Mouse (Mus musculus) CH12.LX (cell line): ENCODE results near the gene Iqschfp. TPM values are rescaled to one million over a fixed set of nuclear protein-coding genes. Genes with fewer than 3 reads are reported as not detected.

Experiments
- DNase-seq: peaks from one replicate; pipeline ENCODE4 v3.0.0-alpha.2; 2013; ENCODE audit errors: extremely low read depth
- H3K27ac ChIP-seq: 2 replicates; pipeline ENCODE4 v1.5.1; 2012; ENCODE audit warnings: low read depth, mild to moderate bottlenecking, control low read depth, moderate library complexity; ENCODE audit not compliant: insufficient read depth
- H3K27me3 ChIP-seq: replicated peaks from 2 replicates; pipeline ENCODE3; 2012; ENCODE audit warnings: inconsistent platforms
- H3K36me3 ChIP-seq, 2 experiments: replicated peaks in 1 of 2; 2 replicates each; pipeline versions ENCODE3 to v1.6.1; 2012; ENCODE audit warnings: inconsistent platforms in 1 of 2, low read length in 1 of 2, mild to moderate bottlenecking in 1 of 2, mixed read lengths in 1 of 2, moderate library complexity in 1 of 2; ENCODE audit not compliant: control insufficient read depth in 1 of 2, insufficient read depth in 1 of 2
- H3K4me1 ChIP-seq, 2 experiments: 2 replicates each; pipeline ENCODE4 v1.6.1; 2012; ENCODE audit warnings: inconsistent platforms in 1 of 2, moderate library complexity in 1 of 2; ENCODE audit not compliant: insufficient read depth in 2 of 2, control insufficient read depth in 1 of 2
- H3K4me2 ChIP-seq: 2 replicates; pipeline ENCODE4 v1.6.1; 2012; ENCODE audit warnings: low read depth, mild to moderate bottlenecking, control low read depth; ENCODE audit not compliant: poor library complexity, insufficient read depth, severe bottlenecking
- H3K4me3 ChIP-seq, 3 experiments: fragments of 150-350 bp in 1 of 3; sonication (generic) in 1 of 3; replicated peaks in 1 of 3; 2 replicates each; pipeline versions ENCODE3 to v1.5.1; 2011 to 2012; ENCODE audit warnings: low read depth in 2 of 3, low read length in 2 of 3, mild to moderate bottlenecking in 2 of 3, moderate library complexity in 2 of 3, control low read depth in 1 of 3, improper control_type of control experiment in 1 of 3, inconsistent platforms in 1 of 3, mixed read lengths in 1 of 3; ENCODE audit not compliant: poor library complexity in 1 of 3
- H3K79me2 ChIP-seq: replicated peaks from 2 replicates; pipeline ENCODE4 v1.6.1; 2012; ENCODE audit warnings: mild to moderate bottlenecking, moderate library complexity; ENCODE audit not compliant: control insufficient read depth, poor library complexity, insufficient read depth, severe bottlenecking; ENCODE audit errors: extremely low read depth
- H3K9ac ChIP-seq: 2 replicates; pipeline ENCODE4 v1.6.1; 2012; ENCODE audit warnings: low read depth, mild to moderate bottlenecking, control low read depth, moderate library complexity; ENCODE audit not compliant: insufficient read depth
- H3K9me3 ChIP-seq: replicated peaks from 2 replicates; pipeline ENCODE3; 2012; ENCODE audit warnings: low read length, inconsistent platforms, mixed read lengths
- BHLHE40 ChIP-seq: IDR thresholded peaks from 2 replicates; pipeline ENCODE4 v1.6.1; 2011; ENCODE audit warnings: mild to moderate bottlenecking, low read depth, low read length, improper control_type of control experiment
- CHD1 ChIP-seq: IDR thresholded peaks from 2 replicates; pipeline ENCODE4 v1.6.1; 2012; ENCODE audit warnings: low read depth, low read length, improper control_type of control experiment, inconsistent platforms
- CHD2 ChIP-seq: IDR thresholded peaks from 2 replicates; pipeline ENCODE4 v1.6.1; 2011; ENCODE audit warnings: low read length, improper control_type of control experiment
- CTCF ChIP-seq, 2 experiments: IDR thresholded peaks in 1 of 2; conservative IDR thresholded peaks in 1 of 2; 2 replicates each; pipeline ENCODE4 v1.5.1; 2011 to 2012; ENCODE audit warnings: low read depth in 2 of 2, low read length in 2 of 2, improper control_type of control experiment in 1 of 2, inconsistent platforms in 1 of 2, mild to moderate bottlenecking in 1 of 2, moderate library complexity in 1 of 2
- ELF1 ChIP-seq: IDR thresholded peaks from 2 replicates; pipeline ENCODE4 v1.6.1; 2014; ENCODE audit warnings: low read depth, mild to moderate bottlenecking, inconsistent platforms, low read length, improper control_type of control experiment
- JUN ChIP-seq: IDR thresholded peaks from 2 replicates; pipeline ENCODE4 v1.6.1; 2011; ENCODE audit warnings: low read depth, mild to moderate bottlenecking, low read length, improper control_type of control experiment, moderate library complexity; ENCODE audit not compliant: insufficient read depth
- JUND ChIP-seq: conservative IDR thresholded peaks from 2 replicates; pipeline ENCODE4 v1.6.1; 2011; ENCODE audit warnings: low read depth, low read length, improper control_type of control experiment
- KAT2A ChIP-seq: IDR thresholded peaks from 2 replicates; pipeline ENCODE4 v1.6.1; 2012; ENCODE audit warnings: low read length, improper control_type of control experiment, inconsistent platforms; ENCODE audit not compliant: insufficient replicate concordance
- MAFK ChIP-seq: IDR thresholded peaks from 2 replicates; pipeline ENCODE4 v1.6.1; 2011; ENCODE audit warnings: low read length, improper control_type of control experiment; ENCODE audit not compliant: insufficient replicate concordance
- MAZ ChIP-seq: IDR thresholded peaks from 2 replicates; pipeline ENCODE4 v1.6.1; 2012; ENCODE audit warnings: low read depth, mild to moderate bottlenecking, inconsistent platforms, low read length, improper control_type of control experiment, moderate library complexity
- MEF2A ChIP-seq: IDR thresholded peaks from 2 replicates; pipeline ENCODE4 v1.6.1; 2014; ENCODE audit warnings: low read depth, mild to moderate bottlenecking, inconsistent platforms, low read length, improper control_type of control experiment, borderline replicate concordance
- PAX5 ChIP-seq: IDR thresholded peaks from 2 replicates; pipeline ENCODE4 v1.6.1; 2012; ENCODE audit warnings: low read length, inconsistent platforms, mixed read lengths
- POLR2AphosphoS2 ChIP-seq: IDR thresholded peaks from 2 replicates; pipeline ENCODE4 v1.6.1; 2011; ENCODE audit warnings: low read depth, low read length, improper control_type of control experiment
- SMC3 ChIP-seq: IDR thresholded peaks from 2 replicates; pipeline ENCODE4 v1.6.1; 2011; ENCODE audit warnings: low read depth, low read length, improper control_type of control experiment
- TCF12 ChIP-seq: IDR thresholded peaks from 2 replicates; pipeline ENCODE4 v1.6.1; 2014; ENCODE audit warnings: low read depth, mild to moderate bottlenecking, inconsistent platforms, low read length, improper control_type of control experiment
- USF1 ChIP-seq: IDR thresholded peaks from 2 replicates; pipeline ENCODE4 v1.6.1; 2014; ENCODE audit warnings: low read depth, mild to moderate bottlenecking, inconsistent platforms, low read length, improper control_type of control experiment
- USF2 ChIP-seq: conservative IDR thresholded peaks from 2 replicates; pipeline ENCODE4 v1.6.1; 2011; ENCODE audit warnings: low read depth, low read length, improper control_type of control experiment
- ZC3H11A ChIP-seq: IDR thresholded peaks from 2 replicates; pipeline ENCODE4 v1.6.1; 2012; ENCODE audit warnings: low read depth, mild to moderate bottlenecking, inconsistent platforms, low read length, improper control_type of control experiment
- ZKSCAN1 ChIP-seq: IDR thresholded peaks from 2 replicates; pipeline ENCODE4 v1.6.1; 2012; ENCODE audit warnings: low read depth, inconsistent platforms, low read length, improper control_type of control experiment, borderline replicate concordance
- ZNF384 ChIP-seq: IDR thresholded peaks from 2 replicates; pipeline ENCODE4 v1.6.1; 2012; ENCODE audit warnings: low read depth, low read length, improper control_type of control experiment, inconsistent platforms
- dilution Hi-C: fragments of 300-500 bp; cut with MboI; formaldehyde crosslinking; loops from 2 replicates; pipeline ENCODE4 v1.14.3; 2020; ENCODE audit warnings: low sequenced_read_pairs; ENCODE audit not compliant: extremely low pct_unique_long_range_greater_than_20kb, extremely low pct_ligation_motif_present
- in situ Hi-C: fragments of 300-500 bp; cut with MboI; formaldehyde crosslinking; loops from 3 replicates; pipeline ENCODE4 v1.14.3; 2019; ENCODE audit warnings: low sequenced_read_pairs, low pct_ligation_motif_present, low pct_unique_long_range_greater_than_20kb, mixed read lengths
- polyA plus RNA-seq: library from polyadenylated mRNA; unstranded; fragments of >175 nt; gene quantifications from 2 replicates; pipeline ENCODE4 v1.2.1, GENCODE M21; 2012; ENCODE audit warnings: low read depth; ENCODE audit not compliant: insufficient read length
- total RNA-seq, 2 experiments: library from RNA; depleted of rRNA; stranded (reverse); fragments of 300-350 nt in 1 of 2; fragments of >200 nt in 1 of 2; gene quantifications; 2 replicates each; pipeline ENCODE4 v1.2.3; 2012 to 2014

Iqschfp gene
- total and polyA plus RNA-seq, 3 experiments, result 0.13 to 0.25 TPM; not detected in 1

- in situ Hi-C loops, result no loop called here
- H3K4me2 ChIP-seq, result no peak overlapping the region
- H3K9me3 ChIP-seq, result no peaks in the 10 kb centered on the region
- H3K4me1 ChIP-seq, result no peaks in the 10 kb centered on the region
- H3K27ac ChIP-seq, result no peak overlapping the region
- TF ChIP-seq ELF1, result no peak
- no peak for TF ChIP-seq CTCF (conservative IDR thresholded peaks at IDR 0.05 in 1 of 2, IDR thresholded peaks at IDR 0.05 in 1 of 2; ENCODE audit: low read depth in 2 of 2, low read length in 2 of 2)
- TF ChIP-seq SMC3, result no peak
- TF ChIP-seq ZNF384, result no peak
- no peak for TF ChIP-seq PAX5
- TF ChIP-seq ZC3H11A, result no peak
- no peak for TF ChIP-seq JUND
- TF ChIP-seq MAFK, result no peak
- TF ChIP-seq TCF12, result no peak
- TF ChIP-seq ZKSCAN1, result no peak
- TF ChIP-seq KAT2A, result no peak
- no peak for TF ChIP-seq CHD2
- TF ChIP-seq POLR2AphosphoS2, result no peak
- H3K27me3 ChIP-seq, result no peaks in the 10 kb centered on the region
- no peaks in the 10 kb centered on the region for H3K79me2 ChIP-seq
- no peak overlapping the region for H3K9ac ChIP-seq
- dilution Hi-C loops, result no loop called here
- H3K36me3 ChIP-seq, result no peaks in the 10 kb centered on the region
- no peak overlapping the region for H3K4me3 ChIP-seq
- no peak for DNase-seq
Measured at GRCm38 (mm10) chr3:68160175-68160574, 268.1 kb downstream of the Iqschfp start.

GRCm38 (mm10) chr3:68160760-68161159 lies 268.7 kb downstream of the Iqschfp start:
- Histone ChIP-seq H3K4me1 (no peaks in the 10 kb centered on the region), H3K9me3 (no peaks in the 10 kb centered on the region), H3K9ac (no peak overlapping the region), H3K27ac (no peak overlapping the region), H3K79me2 (no peaks in the 10 kb centered on the region), H3K36me3 (no peaks in the 10 kb centered on the region), H3K4me3 (no peak overlapping the region), H3K27me3 (no peaks in the 10 kb centered on the region), H3K4me2 (no peak overlapping the region)
- in situ Hi-C loops (no loop called here), dilution Hi-C loops (no loop called here)
- TF ChIP-seq BHLHE40, result no peak
- no peak for TF ChIP-seq TCF12
- no peak for TF ChIP-seq MEF2A
- TF ChIP-seq USF2, result no peak
- TF ChIP-seq CHD1, result no peak
- no peak for TF ChIP-seq USF1
- no peak for TF ChIP-seq PAX5
- TF ChIP-seq ZKSCAN1, result no peak
- no peak for TF ChIP-seq MAZ
- no peak for TF ChIP-seq JUN
- TF ChIP-seq SMC3, result no peak
- TF ChIP-seq ELF1, result no peak
- no peak for DNase-seq
